In genomic region chr8:13288646-13289045, GRCm38 (mm10) we compare ENCODE assay signal across 8 mouse cellular contexts. TPM values are rescaled to one million over a fixed set of nuclear protein-coding genes. Genes with fewer than 3 reads are reported as not detected.
DNase-seq lines count a peak whose midpoint lies in the region; ATAC-seq and TF ChIP-seq lines count a peak whose summit lies in the region.

No protein-coding gene starts in this region.

- TF ChIP-seq CTCF in kidney, adult 2 months (conservative IDR thresholded peaks at IDR 0.05; ENCODE audit: insufficient read depth, insufficient read length, low read depth, low read length), result no peak

- peak; percentile 66 for DNase-seq in kidney, adult 2 months
- no peak for DNase-seq in kidney, postnatal 4 days
- peak; percentile 47 for DNase-seq in MN1 (ENCODE audit: low spot score)
- no peak for DNase-seq in hindbrain, embryonic 14.5 days (ENCODE audit: low spot score)
- DNase-seq in midbrain, embryonic 14.5 days, result no peak
- DNase-seq in cerebellum, postnatal 10 days, result no peak
- no peak for DNase-seq in adrenal gland, adult 8-10 months

- 2% methylated on average over 6 of the region's 6 CpGs for WGBS in kidney, adult 2 months
- WGBS in hindbrain, embryonic 14.5 days, result 3% methylated on average over 6 of the region's 6 CpGs
- 4% methylated on average over 6 of the region's 6 CpGs for WGBS in midbrain, embryonic 14.5 days

- H3K36me3 ChIP-seq in kidney, adult 2 months (ENCODE audit: control insufficient read depth, insufficient read depth, low read length), result no peaks in the 10 kb centered on the region; the same call in 1 of the 2 replicates
- H3K36me3 ChIP-seq in hindbrain, embryonic 14.5 days (replicated peaks; ENCODE audit: control insufficient read depth, insufficient read depth), result peaks cover 25% of the 10 kb centered on the region
- peaks cover 15% of the 10 kb centered on the region for H3K36me3 ChIP-seq in midbrain, embryonic 14.5 days (ENCODE audit: control insufficient read depth, insufficient read depth, low read length)

- H3K27ac ChIP-seq in kidney, adult 2 months (ENCODE audit: insufficient read depth, low read depth, low read length), result peak overlapping the region; percentile 4; the same call in 1 of the 2 replicates
- no peak overlapping the region for H3K27ac ChIP-seq in hindbrain, embryonic 14.5 days
- peak overlapping the region; percentile 88; the same call in 1 of the 2 replicates for H3K27ac ChIP-seq in midbrain, embryonic 14.5 days (replicated peaks; ENCODE audit: low read depth, low read length)

- H3K4me3 ChIP-seq in kidney, adult 2 months (ENCODE audit: insufficient read depth, low read depth, low read length), result peak overlapping the region; percentile 93
- peak overlapping the region; percentile 79 for H3K4me3 ChIP-seq in hindbrain, embryonic 14.5 days (replicated peaks; ENCODE audit: low read length)
- peak overlapping the region; percentile 88 for H3K4me3 ChIP-seq in midbrain, embryonic 14.5 days (replicated peaks; ENCODE audit: low read depth, low read length)

- no peaks in the 10 kb centered on the region for H3K9me3 ChIP-seq in hindbrain, embryonic 14.5 days (ENCODE audit: control insufficient read depth, low read length)
- H3K9me3 ChIP-seq in midbrain, embryonic 14.5 days (ENCODE audit: control insufficient read depth, low read length), result no peaks in the 10 kb centered on the region

- no peak for ATAC-seq in hindbrain, embryonic 14.5 days (ENCODE audit: low FRiP score)
- no peak for ATAC-seq in midbrain, embryonic 14.5 days (ENCODE audit: low FRiP score, low TSS enrichment)
- no peak for ATAC-seq in monocyte, adult 5-6 weeks (replicated peaks; ENCODE audit: insufficient number of reproducible peaks, low FRiP score, low TSS enrichment, poor library complexity, severe bottlenecking)

- H3K4me2 ChIP-seq in hindbrain, embryonic 14.5 days (replicated peaks), result peak overlapping the region; percentile 56
- peak overlapping the region; percentile 97 for H3K4me2 ChIP-seq in midbrain, embryonic 14.5 days (ENCODE audit: low read length)

- no peaks in the 10 kb centered on the region for H3K27me3 ChIP-seq in kidney, adult 2 months (replicated peaks; ENCODE audit: control insufficient read depth, insufficient read depth, low read length)
- no peaks in the 10 kb centered on the region for H3K27me3 ChIP-seq in hindbrain, embryonic 14.5 days (ENCODE audit: control insufficient read depth, insufficient read depth, low read length)
- H3K27me3 ChIP-seq in midbrain, embryonic 14.5 days (ENCODE audit: control insufficient read depth, insufficient read depth, low read length), result no peaks in the 10 kb centered on the region

- TF ChIP-seq POLR2A in kidney, adult 2 months (IDR thresholded peaks at IDR 0.05; ENCODE audit: low read depth, low read length), result no peak

- peak overlapping the region; percentile 81 for H3K9ac ChIP-seq in hindbrain, embryonic 14.5 days
- H3K9ac ChIP-seq in midbrain, embryonic 14.5 days (replicated peaks; ENCODE audit: low read length), result peak overlapping the region; percentile 74

- peaks cover 7% of the 10 kb centered on the region; the same call in 1 of the 2 replicates for H3K4me1 ChIP-seq in kidney, adult 2 months (ENCODE audit: control insufficient read depth, insufficient read depth, low read length)
- H3K4me1 ChIP-seq in hindbrain, embryonic 14.5 days (replicated peaks; ENCODE audit: control insufficient read depth, insufficient read depth, low read length), result peaks cover 19% of the 10 kb centered on the region
- H3K4me1 ChIP-seq in midbrain, embryonic 14.5 days (ENCODE audit: control insufficient read depth, insufficient read depth, low read length), result peaks cover 20% of the 10 kb centered on the region

RNA-seq across cellular contexts. Expression of gene Tmco3, which starts 0.7 kb away (rescaled TPM):
- 70.0 and 72.5 TPM in 2 replicates for polyA plus RNA-seq in kidney, adult 2 months (2012; rRNA removed)
- 50.1 and 51.4 TPM in 2 replicates for polyA plus RNA-seq in hindbrain, embryonic 14.5 days (2014; fragmentation: Nextera tagmentation; extraction: Ambion mirVana)
- 34.6 and 39.0 TPM in 2 replicates for polyA plus RNA-seq in midbrain, embryonic 14.5 days (2014; fragmentation: Nextera tagmentation; extraction: Ambion mirVana)
- total RNA-seq in monocyte, adult 5-6 weeks (2017), result 9.7 to 19.3 TPM (median 12.1 TPM) in 3 replicates
- total RNA-seq in adrenal gland, adult 8-10 months (2022), result 10 to 100 TPM; 36.3 to 54.7 (median 46.7) TPM

RNA-seq across cellular contexts. Expression of gene Dcun1d2, which starts 0.7 kb away (rescaled TPM):
- 25.0 and 26.0 TPM in 2 replicates for polyA plus RNA-seq in kidney, adult 2 months (2012; rRNA removed)
- polyA plus RNA-seq in hindbrain, embryonic 14.5 days (2014; fragmentation: Nextera tagmentation; extraction: Ambion mirVana), result 34.1 and 36.5 TPM in 2 replicates
- polyA plus RNA-seq in midbrain, embryonic 14.5 days (2014; fragmentation: Nextera tagmentation; extraction: Ambion mirVana), result 29.4 and 35.5 TPM in 2 replicates
- total RNA-seq in monocyte, adult 5-6 weeks (2017), result 13.0 to 26.2 TPM (median 21.2 TPM) in 3 replicates
- 10 to 100 TPM; 30.6 to 36.7 (median 33.9) TPM for total RNA-seq in adrenal gland, adult 8-10 months (2022)

RNA-seq across cellular contexts. Expression of gene Adprhl1, which starts 34.7 kb away (rescaled TPM):
- 0.18 and 0.99 TPM in 2 replicates for polyA plus RNA-seq in kidney, adult 2 months (2012; rRNA removed)
- not detected in 2 replicates for polyA plus RNA-seq in hindbrain, embryonic 14.5 days (2014; fragmentation: Nextera tagmentation; extraction: Ambion mirVana)
- not detected in 2 replicates for polyA plus RNA-seq in midbrain, embryonic 14.5 days (2014; fragmentation: Nextera tagmentation; extraction: Ambion mirVana)
- not detected in 3 replicates for total RNA-seq in monocyte, adult 5-6 weeks (2017)
- 1 to 10 TPM in 3 of 4 experiments, under 1 TPM in 1; 0.34 to 3.9 (median 1.6) TPM for total RNA-seq in adrenal gland, adult 8-10 months (2022)

RNA-seq across cellular contexts. Expression of gene Tfdp1, which starts 49.9 kb away (rescaled TPM):
- 26.3 and 26.6 TPM in 2 replicates for polyA plus RNA-seq in kidney, adult 2 months (2012; rRNA removed)
- 104 and 110 TPM in 2 replicates for polyA plus RNA-seq in hindbrain, embryonic 14.5 days (2014; fragmentation: Nextera tagmentation; extraction: Ambion mirVana)
- 77.9 and 112 TPM in 2 replicates for polyA plus RNA-seq in midbrain, embryonic 14.5 days (2014; fragmentation: Nextera tagmentation; extraction: Ambion mirVana)
- 14.2 to 20.1 TPM (median 16.1 TPM) in 3 replicates for total RNA-seq in monocyte, adult 5-6 weeks (2017)
- 10 to 100 TPM; 46.2 to 67.4 (median 52.1) TPM for total RNA-seq in adrenal gland, adult 8-10 months (2022)

Comparison
In these comparisons a context has a peak if more than half of its experiments do, and no peak if none do; other contexts are left out.
1. DNase-seq: peak in kidney, adult 2 months (single experiment) and MN1 (single experiment); none in kidney, postnatal 4 days (0 of 2), hindbrain, embryonic 14.5 days (single experiment), midbrain, embryonic 14.5 days (single experiment), cerebellum, postnatal 10 days (0 of 2) and adrenal gland, adult 8-10 months (single experiment).
2. Peak in every context shown above with its lines, with median percentiles within 50 percentile points of each other: H3K4me3 ChIP-seq.